Mouse (Mus musculus) gonadal fat pad, adult 2 months (tissue): ENCODE measurements around the gene Tspan31. TPM values are rescaled to one million over a fixed set of nuclear protein-coding genes. Genes with fewer than 3 reads are reported as not detected.

Source experiments
- DNase-seq: peaks from one replicate; pipeline ENCODE4 v3.0.0-alpha.2; 2012; ENCODE audit warnings: low read depth
- polyA plus RNA-seq: library from polyadenylated mRNA; depleted of rRNA; stranded (reverse); fragments of >200 nt; gene quantifications from 2 replicates; pipeline ENCODE4 v1.2.3, GENCODE M21; 2012; rRNA removed

Gene Tspan31
- polyA plus RNA-seq, 1 experiment, result 128 TPM

GRCm38 (mm10) chr10:127041774-127042338, 28.2 kb downstream of the Tspan31 start:
- DNase-seq, result no peak

- DNase-seq, result no peak
Measured at GRCm38 (mm10) chr10:127041274-127041766, 28.7 kb downstream of the Tspan31 start, which contains the start of the genes Mettl1 and Eef1akmt3. Mettl1 (plus strand) TSS chr10:127041414. Eef1akmt3 (minus strand) TSS chr10:127041513.

- DNase-seq, result no peak
Measured at GRCm38 (mm10) chr10:127040569-127041214, 29.4 kb downstream of the Tspan31 start.

- DNase-seq, result no peak
Measured at GRCm38 (mm10) chr10:127037641-127038040, 32.4 kb downstream of the Tspan31 start.

- no peak for DNase-seq
Measured at GRCm38 (mm10) chr10:127036273-127036672, 33.8 kb downstream of the Tspan31 start.

GRCm38 (mm10) chr10:127033301-127033741, 36.7 kb downstream of the Tspan31 start:
- no peak for DNase-seq

- DNase-seq, result no peak
Measured at GRCm38 (mm10) chr10:127030336-127031296, 39.4 kb downstream of the Tspan31 start, which contains the start of gene Tsfm. Tsfm (minus strand) TSS chr10:127030840.

- no peak for DNase-seq
Measured at GRCm38 (mm10) chr10:127018422-127018821, 51.6 kb downstream of the Tspan31 start.

Other genes starting within 250 kb of the Tspan31 start
- gene Atp23, start 168.9 kb downstream of the Tspan31 start, polyA plus RNA-seq, result 8.1 and 8.8 TPM in 2 replicates
- 119 and 121 TPM in 2 replicates for gene Ctdsp2, start 91.5 kb downstream of the Tspan31 start, polyA plus RNA-seq
- 0.07 and 0.13 TPM in 2 replicates for gene Avil, start 69.6 kb downstream of the Tspan31 start, polyA plus RNA-seq
- 27.1 and 32.9 TPM in 2 replicates for gene Tsfm, start 39.4 kb downstream of the Tspan31 start, polyA plus RNA-seq
- gene Mettl1, start 28.9 kb downstream of the Tspan31 start, polyA plus RNA-seq, result 31.2 and 31.9 TPM in 2 replicates
- 0.55 and 0.86 TPM in 2 replicates for gene Eef1akmt3, start 28.8 kb downstream of the Tspan31 start, polyA plus RNA-seq
- gene Cyp27b1, start 22.0 kb downstream of the Tspan31 start, polyA plus RNA-seq, result 0.22 TPM in 2 replicates
- gene March9, start 10.1 kb downstream of the Tspan31 start, polyA plus RNA-seq, result 6.1 and 8.9 TPM in 2 replicates
- gene Cdk4, start 6.7 kb downstream of the Tspan31 start, polyA plus RNA-seq, result 204 and 205 TPM in 2 replicates
- 5.3 and 5.7 TPM in 2 replicates for gene Agap2, start 5.0 kb upstream of the Tspan31 start, polyA plus RNA-seq
- gene Os9, start 50.9 kb upstream of the Tspan31 start, polyA plus RNA-seq, result 109 and 143 TPM in 2 replicates
- gene B4galnt1, start 95.0 kb upstream of the Tspan31 start, polyA plus RNA-seq, result 60.5 and 112 TPM in 2 replicates
- gene Slc26a10, start 110.4 kb upstream of the Tspan31 start, polyA plus RNA-seq, result 1.0 and 1.2 TPM in 2 replicates
- 25.7 and 29.6 TPM in 2 replicates for gene Arhgef25, start 119.8 kb upstream of the Tspan31 start, polyA plus RNA-seq
- 91.3 and 116 TPM in 2 replicates for gene Dtx3, start 125.5 kb upstream of the Tspan31 start, polyA plus RNA-seq
- gene Pip4k2c, start 141.3 kb upstream of the Tspan31 start, polyA plus RNA-seq, result 76.9 and 93.8 TPM in 2 replicates
- 2.4 and 6.4 TPM in 2 replicates for gene Kif5a, start 193.1 kb upstream of the Tspan31 start, polyA plus RNA-seq
- 228 and 280 TPM in 2 replicates for gene Dctn2, start 196.1 kb upstream of the Tspan31 start, polyA plus RNA-seq
- 21.8 and 32.7 TPM in 2 replicates for gene Mbd6, start 218.8 kb upstream of the Tspan31 start, polyA plus RNA-seq
- gene Mars, start 241.5 kb upstream of the Tspan31 start, polyA plus RNA-seq, result 55.2 and 64.5 TPM in 2 replicates